Mouse (Mus musculus): ENCODE measurements at regions not wholly inside any gene's neighbourhood (a gene's known extent, or its start where the extent isn't known, plus 50 kb on each side); places are given as distances from the start of the nearest gene placed in this dataset.

DNA sequence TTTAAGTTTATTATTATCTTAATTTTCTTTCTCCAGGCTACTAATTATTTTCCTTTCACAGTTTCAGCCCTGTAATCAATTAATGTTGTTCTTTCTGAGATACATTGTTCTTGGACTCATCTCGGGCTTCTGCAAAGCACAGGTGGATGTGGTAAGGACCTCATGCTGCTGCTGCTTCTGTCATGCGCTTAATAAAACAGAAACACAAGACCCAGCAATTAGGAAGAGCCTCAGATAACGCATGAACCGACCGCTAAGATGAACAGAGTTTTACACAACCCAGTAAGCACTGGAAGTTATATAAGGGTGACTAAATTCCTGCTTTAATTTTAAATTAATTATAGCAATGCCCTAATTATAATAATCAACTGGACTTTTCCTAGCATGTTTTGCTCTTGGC is 70.7 kb upstream of the Gk2 start:
- TF ChIP-seq POLR2A (IDR thresholded peaks at IDR 0.05; ENCODE audit: borderline replicate concordance, extremely low read depth, insufficient read depth, insufficient read length, poor library complexity, severe bottlenecking): no peak
- TF ChIP-seq CTCF (IDR thresholded peaks at IDR 0.05; ENCODE audit: borderline replicate concordance, extremely low read depth, insufficient read depth, insufficient read length): no peak
